20 mouse cellular contexts compared by ENCODE assay signal in the genomic region with DNA sequence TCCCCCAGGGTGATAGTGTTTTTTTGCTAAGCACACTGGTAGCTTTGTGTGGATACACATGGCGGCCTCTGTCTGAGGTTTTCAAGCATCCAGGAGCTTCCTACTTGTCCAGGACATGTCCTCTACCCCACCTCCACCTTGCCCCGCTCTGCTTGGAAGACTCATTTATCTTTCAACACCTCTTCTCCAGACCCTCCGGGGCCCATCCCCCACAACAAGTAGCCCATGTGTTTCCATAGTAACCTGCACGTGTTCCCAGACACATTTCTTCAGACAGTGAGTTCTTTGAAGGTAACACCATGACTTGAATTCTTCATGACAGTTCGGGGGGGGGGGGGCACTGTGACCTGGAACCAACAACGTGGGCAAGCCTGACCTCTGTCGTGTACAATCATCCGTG. TPM values are rescaled to one million over a fixed set of nuclear protein-coding genes. Genes with fewer than 3 reads are reported as not detected.
A peak's percentile ranks its signal among the peaks of the same experiment; 100 is the strongest.
DNase-seq lines count a peak whose midpoint lies in the region; ATAC-seq and TF ChIP-seq lines count a peak whose summit lies in the region.
"Had no signal": no experiment of that assay in that cellular context is flagged by ENCODE, and none has a peak within 500 bp of the region (broad histone marks: within the 10 kb centered on the region; RNA-seq: fewer than 3 reads in every experiment).

No protein-coding gene starts in this region.

- no peak for TF ChIP-seq EP300 in heart, adult 2 months (IDR thresholded peaks at IDR 0.05; ENCODE audit: insufficient read depth, low read depth, low read length)

- no peak overlapping the region for H3K4me3 ChIP-seq in forebrain, postnatal 0 days (ENCODE audit: low read depth, low read length)
- H3K4me3 ChIP-seq in forebrain, embryonic 13.5 days: no peak overlapping the region
- no peak overlapping the region for H3K4me3 ChIP-seq in hindbrain, embryonic 13.5 days
- no peak overlapping the region for H3K4me3 ChIP-seq in midbrain, embryonic 14.5 days (replicated peaks; ENCODE audit: low read depth, low read length)
- H3K4me3 ChIP-seq in heart, adult 2 months: no peak overlapping the region

- peak; percentile 50; the same call in 1 of the 2 replicates for ATAC-seq in forebrain, postnatal 0 days
- ATAC-seq in forebrain, embryonic 13.5 days: no peak
- 0 out of 2 replicates have a peak, but pooled peaks have one; percentile 29 for ATAC-seq in hindbrain, embryonic 13.5 days (ENCODE audit: low FRiP score)
- ATAC-seq in midbrain, embryonic 14.5 days (ENCODE audit: low FRiP score, low TSS enrichment): peak; percentile 70
- no peak for ATAC-seq in erythroid progenitor cell, adult 5-6 weeks (replicated peaks; ENCODE audit: low FRiP score, poor library complexity, severe bottlenecking)
- ATAC-seq: intestine, postnatal 0 days had no signal

- WGBS in forebrain, postnatal 0 days: 39% methylated on average over 8 of the region's 8 CpGs
- 54% methylated on average over 8 of the region's 8 CpGs for WGBS in forebrain, embryonic 13.5 days
- 35% methylated on average over 8 of the region's 8 CpGs for WGBS in hindbrain, embryonic 13.5 days
- 34% methylated on average over 8 of the region's 8 CpGs for WGBS in midbrain, embryonic 14.5 days
- WGBS in heart, adult 2 months: 42% methylated on average over 8 of the region's 8 CpGs

- no peak for TF ChIP-seq POLR2A in heart, adult 2 months (IDR thresholded peaks at IDR 0.05; ENCODE audit: insufficient read depth, low read depth, low read length)

- H3K79me2 ChIP-seq in heart, adult 2 months (replicated peaks; ENCODE audit: control insufficient read depth, insufficient read depth, low read length): no peaks in the 10 kb centered on the region

- intact Hi-C loops in heart, adult 2 months (cut with DNase I): no loop called here

- H3K36me3 ChIP-seq in forebrain, postnatal 0 days (ENCODE audit: insufficient read depth): no peaks in the 10 kb centered on the region
- H3K36me3 ChIP-seq in forebrain, embryonic 13.5 days (ENCODE audit: poor library complexity, severe bottlenecking): no peaks in the 10 kb centered on the region
- H3K36me3 ChIP-seq in hindbrain, embryonic 13.5 days: no peaks in the 10 kb centered on the region
- no peaks in the 10 kb centered on the region for H3K36me3 ChIP-seq in midbrain, embryonic 14.5 days (ENCODE audit: control insufficient read depth, insufficient read depth, low read length)
- no peaks in the 10 kb centered on the region for H3K36me3 ChIP-seq in heart, adult 2 months (ENCODE audit: control insufficient read depth, insufficient read depth, low read length)

- H3K27me3 ChIP-seq in forebrain, postnatal 0 days (ENCODE audit: insufficient read depth, low read length): no peaks in the 10 kb centered on the region
- peaks cover 11% of the 10 kb centered on the region for H3K27me3 ChIP-seq in forebrain, embryonic 13.5 days
- H3K27me3 ChIP-seq in hindbrain, embryonic 13.5 days: 0 out of 2 replicates have a peak, but pooled peaks cover 14% of the 10 kb centered on the region
- no peaks in the 10 kb centered on the region for H3K27me3 ChIP-seq in midbrain, embryonic 14.5 days (ENCODE audit: control insufficient read depth, insufficient read depth, low read length)
- H3K27me3 ChIP-seq in heart, adult 2 months (ENCODE audit: control insufficient read depth, insufficient read depth, low read length): no peaks in the 10 kb centered on the region

- H3K4me1 ChIP-seq in forebrain, postnatal 0 days (ENCODE audit: insufficient read depth): peaks cover 7% of the 10 kb centered on the region
- peaks cover 18% of the 10 kb centered on the region for H3K4me1 ChIP-seq in forebrain, embryonic 13.5 days
- peaks cover 31% of the 10 kb centered on the region for H3K4me1 ChIP-seq in hindbrain, embryonic 13.5 days (replicated peaks)
- peaks cover 23% of the 10 kb centered on the region for H3K4me1 ChIP-seq in midbrain, embryonic 14.5 days (ENCODE audit: control insufficient read depth, insufficient read depth, low read length)
- H3K4me1 ChIP-seq in heart, adult 2 months (ENCODE audit: control insufficient read depth, insufficient read depth, low read length): no peaks in the 10 kb centered on the region

- H3K27ac ChIP-seq in forebrain, postnatal 0 days (ENCODE audit: low read depth, low read length): no peak overlapping the region
- no peak overlapping the region for H3K27ac ChIP-seq in forebrain, embryonic 13.5 days
- no peak overlapping the region for H3K27ac ChIP-seq in hindbrain, embryonic 13.5 days
- H3K27ac ChIP-seq in midbrain, embryonic 14.5 days (replicated peaks; ENCODE audit: low read depth, low read length): peak overlapping the region; percentile 60
- no peak overlapping the region for H3K27ac ChIP-seq in heart, adult 2 months
- H3K27ac ChIP-seq: macrophage had no signal

- no peaks in the 10 kb centered on the region for H3K9me3 ChIP-seq in forebrain, postnatal 0 days (ENCODE audit: low read length)
- no peaks in the 10 kb centered on the region for H3K9me3 ChIP-seq in forebrain, embryonic 13.5 days (replicated peaks)
- no peaks in the 10 kb centered on the region for H3K9me3 ChIP-seq in hindbrain, embryonic 13.5 days
- no peaks in the 10 kb centered on the region for H3K9me3 ChIP-seq in midbrain, embryonic 14.5 days (ENCODE audit: control insufficient read depth, low read length)

- TF ChIP-seq CTCF in forebrain, postnatal 0 days (IDR thresholded peaks at IDR 0.05; ENCODE audit: low read depth): no peak
- TF ChIP-seq CTCF in heart, adult 2 months (IDR thresholded peaks at IDR 0.05): no peak

- no peak for DNase-seq in forebrain, postnatal 0 days
- peak; percentile 43 for DNase-seq in ZHBTc4 (ENCODE audit: low read depth, low spot score)
- DNase-seq in midbrain, embryonic 14.5 days: peak; percentile 81
- DNase-seq in heart, adult 2 months: no peak
- DNase-seq in adrenal gland, postnatal 4 days (ENCODE audit: low spot score in 2 of 2): no peak
- DNase-seq: adrenal gland, adult 2 months; B cell, adult 2 months; cerebellum, adult 8-10 months; heart, postnatal 36 days; kidney, postnatal 14 days; lung, adult 2 months; right cerebral cortex, adult 18-20 months; thymus, postnatal 36 days had no signal

- no peak overlapping the region for H3K4me2 ChIP-seq in forebrain, postnatal 0 days (ENCODE audit: low read depth)
- H3K4me2 ChIP-seq in forebrain, embryonic 13.5 days: no peak overlapping the region
- H3K4me2 ChIP-seq in hindbrain, embryonic 13.5 days: no peak overlapping the region
- H3K4me2 ChIP-seq in midbrain, embryonic 14.5 days (ENCODE audit: low read length): no peak overlapping the region
- H3K4me2 ChIP-seq: heart, embryonic 11.5 days had no signal

- H3K9ac ChIP-seq in forebrain, postnatal 0 days: no peak overlapping the region
- H3K9ac ChIP-seq in forebrain, embryonic 13.5 days: no peak overlapping the region
- no peak overlapping the region for H3K9ac ChIP-seq in hindbrain, embryonic 13.5 days
- H3K9ac ChIP-seq in midbrain, embryonic 14.5 days (replicated peaks; ENCODE audit: low read length): no peak overlapping the region
- no peak overlapping the region for H3K9ac ChIP-seq in heart, adult 2 months (ENCODE audit: low read depth, low read length)

RNA-seq across cellular contexts. Expression of gene Chrna4, which starts 14.0 kb away (rescaled TPM):
- 14.9 and 17.8 TPM in 2 replicates for total RNA-seq in forebrain, postnatal 0 days (2014; rRNA removed)
- polyA plus RNA-seq in forebrain, postnatal 0 days (2015; fragmentation: Nextera tagmentation; extraction: Ambion mirVana): 12.1 and 24.2 TPM in 2 replicates
- polyA plus RNA-seq in forebrain, embryonic 13.5 days (2015; fragmentation: Nextera tagmentation; extraction: Ambion mirVana): 13.0 and 13.4 TPM in 2 replicates
- polyA plus RNA-seq in hindbrain, embryonic 13.5 days (2015; fragmentation: Nextera tagmentation; extraction: Ambion mirVana): 33.6 and 37.0 TPM in 2 replicates
- polyA plus RNA-seq in midbrain, embryonic 14.5 days (2014; fragmentation: Nextera tagmentation; extraction: Ambion mirVana): 50.8 and 52.6 TPM in 2 replicates
- total RNA-seq in heart, adult 2 months (2021): not detected
- polyA plus RNA-seq in heart, adult 2 months (2012; rRNA removed): not detected in 2 replicates
- 10 to 100 TPM; 11.1 to 13.6 TPM for total RNA-seq in adrenal gland, postnatal 4 days (2021)
- total RNA-seq in erythroid progenitor cell, adult 5-6 weeks (2015; ENCODE audit: low replicate concordance): not detected in 2 replicates
- total RNA-seq in erythroid progenitor cell, adult 5-6 weeks (2017; ENCODE audit: low replicate concordance): not detected in 2 replicates
- total RNA-seq: heart, postnatal 36 days; neutrophil, adult 5-6 weeks had no signal
- polyA plus RNA-seq: lung, adult 2 months; macrophage had no signal

Comparison
In these comparisons a context has a peak if more than half of its experiments do, and no peak if none do; other contexts are left out.
1. ATAC-seq: peak in forebrain, postnatal 0 days (single experiment), hindbrain, embryonic 13.5 days (single experiment) and midbrain, embryonic 14.5 days (single experiment); none in forebrain, embryonic 13.5 days (single experiment) and erythroid progenitor cell, adult 5-6 weeks (single experiment).
2. DNase-seq: peak in ZHBTc4 (single experiment) and midbrain, embryonic 14.5 days (single experiment); none in forebrain, postnatal 0 days (single experiment), heart, adult 2 months (0 of 2) and adrenal gland, postnatal 4 days (0 of 2).
3. RNA of gene Chrna4, which starts 14.0 kb away (polyA plus RNA-seq): 50.8 to 52.6 TPM in midbrain, embryonic 14.5 days, 33.6 to 37.0 TPM in hindbrain, embryonic 13.5 days, 12.1 to 24.2 TPM in forebrain, postnatal 0 days and 13.0 to 13.4 TPM in forebrain, embryonic 13.5 days; not detected in heart, adult 2 months; every median in the first group is over 10 times any median in the second.